Comparison of ENCODE assay signal across 9 mouse cellular contexts in the genomic region with DNA sequence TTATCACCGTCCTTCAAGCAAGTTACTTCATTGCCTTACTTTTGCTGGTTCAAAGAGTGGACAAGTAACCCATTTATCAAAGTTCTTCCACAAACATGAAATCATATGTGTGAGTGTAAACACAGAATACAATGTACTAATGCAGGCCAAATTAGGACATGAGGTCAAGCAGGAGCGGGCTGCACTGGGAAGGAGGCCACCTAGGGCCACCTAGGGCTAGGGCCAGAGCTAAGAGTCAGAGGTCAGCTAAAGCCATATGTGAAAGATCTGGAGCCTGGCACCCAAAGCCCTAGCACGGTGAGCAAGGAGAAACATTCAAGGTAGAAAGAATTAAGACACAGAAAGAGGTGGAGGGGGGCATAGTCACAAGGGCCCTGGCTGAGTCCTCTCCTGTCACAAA. TPM values are rescaled to one million over a fixed set of nuclear protein-coding genes. Genes with fewer than 3 reads are reported as not detected.
DNase-seq lines count a peak whose midpoint lies in the region; ATAC-seq and TF ChIP-seq lines count a peak whose summit lies in the region.
"Had no signal": no experiment of that assay in that cellular context is flagged by ENCODE, and none has a peak within 500 bp of the region (broad histone marks: within the 10 kb centered on the region; RNA-seq: fewer than 3 reads in every experiment).

No protein-coding gene starts in this region.

- TF ChIP-seq CTCF in intestine, postnatal 0 days (IDR thresholded peaks at IDR 0.05; ENCODE audit: low read depth), result no peak

- 80% methylated on average over 3 of the region's 3 CpGs for WGBS in intestine, embryonic 14.5 days
- 82% methylated on average over 3 of the region's 3 CpGs for WGBS in intestine, postnatal 0 days
- 73% methylated on average over 3 of the region's 3 CpGs for WGBS in embryonic facial prominence, embryonic 15.5 days
- 88% methylated on average over 3 of the region's 3 CpGs for WGBS in liver, embryonic 15.5 days (ENCODE audit: insufficient replicate concordance)

- H3K27me3 ChIP-seq in intestine, embryonic 14.5 days (replicated peaks; ENCODE audit: control insufficient read depth, insufficient read depth, low read length), result no peaks in the 10 kb centered on the region
- H3K27me3 ChIP-seq in intestine, postnatal 0 days (replicated peaks; ENCODE audit: control insufficient read depth, insufficient read depth, low read length), result no peaks in the 10 kb centered on the region
- no peaks in the 10 kb centered on the region for H3K27me3 ChIP-seq in embryonic facial prominence, embryonic 15.5 days
- no peaks in the 10 kb centered on the region for H3K27me3 ChIP-seq in liver, embryonic 15.5 days

- no peak overlapping the region for H3K9ac ChIP-seq in intestine, embryonic 14.5 days (ENCODE audit: low read length)
- no peak overlapping the region for H3K9ac ChIP-seq in intestine, postnatal 0 days (ENCODE audit: low read depth, low read length)
- no peak overlapping the region for H3K9ac ChIP-seq in embryonic facial prominence, embryonic 15.5 days
- 0 out of 2 replicates have a peak overlapping the region, but pooled peaks have one; percentile 27 for H3K9ac ChIP-seq in liver, embryonic 15.5 days

- H3K4me2 ChIP-seq in intestine, embryonic 14.5 days (ENCODE audit: low read length), result peak overlapping the region; percentile 95; the same call in 1 of the 2 replicates
- H3K4me2 ChIP-seq in intestine, postnatal 0 days (replicated peaks; ENCODE audit: low read depth), result no peak overlapping the region
- peak overlapping the region; percentile 68; the same call in 1 of the 2 replicates for H3K4me2 ChIP-seq in embryonic facial prominence, embryonic 15.5 days (replicated peaks)
- peak overlapping the region; percentile 97 for H3K4me2 ChIP-seq in liver, embryonic 15.5 days

- H3K9me3 ChIP-seq in intestine, embryonic 14.5 days (ENCODE audit: control insufficient read depth, low read length), result no peaks in the 10 kb centered on the region
- H3K9me3 ChIP-seq in intestine, postnatal 0 days (ENCODE audit: control insufficient read depth), result no peaks in the 10 kb centered on the region
- H3K9me3 ChIP-seq in embryonic facial prominence, embryonic 15.5 days (replicated peaks), result no peaks in the 10 kb centered on the region
- H3K9me3 ChIP-seq in liver, embryonic 15.5 days (replicated peaks), result no peaks in the 10 kb centered on the region

- no peak for ATAC-seq in intestine, embryonic 14.5 days (replicated peaks; ENCODE audit: low FRiP score, low TSS enrichment, low read depth)
- no peak for ATAC-seq in intestine, postnatal 0 days
- no peak for ATAC-seq in embryonic facial prominence, embryonic 15.5 days (ENCODE audit: insufficient number of reproducible peaks, low FRiP score, low TSS enrichment, low read depth)
- ATAC-seq in liver, embryonic 15.5 days (ENCODE audit: insufficient read depth), result no peak
- ATAC-seq: inflammation-experienced regulatory T-cells, adult 6 months had no signal

- peaks cover 48% of the 10 kb centered on the region for H3K36me3 ChIP-seq in intestine, embryonic 14.5 days (ENCODE audit: control insufficient read depth, insufficient read depth, low read length)
- peaks cover 40% of the 10 kb centered on the region for H3K36me3 ChIP-seq in intestine, postnatal 0 days (ENCODE audit: control insufficient read depth, insufficient read depth)
- H3K36me3 ChIP-seq in embryonic facial prominence, embryonic 15.5 days, result peaks cover 45% of the 10 kb centered on the region
- peaks cover 48% of the 10 kb centered on the region for H3K36me3 ChIP-seq in liver, embryonic 15.5 days (replicated peaks)

- peak; percentile 51 for DNase-seq in cerebellum, adult 11-12 months
- DNase-seq in cerebellum, postnatal 14 days, result no peak
- DNase-seq in intestine, embryonic 14.5 days (ENCODE audit: low spot score), result no peak
- no peak for DNase-seq in layer of hippocampus, adult 11-12 months (ENCODE audit: low spot score)
- no peak for DNase-seq in natural killer cell, adult 2 months (ENCODE audit: low spot score in 2 of 2)

- H3K4me1 ChIP-seq in intestine, embryonic 14.5 days (replicated peaks; ENCODE audit: control insufficient read depth, insufficient read depth, low read length), result peaks cover 18% of the 10 kb centered on the region
- peaks cover 4% of the 10 kb centered on the region; the same call in 1 of the 2 replicates for H3K4me1 ChIP-seq in intestine, postnatal 0 days (replicated peaks; ENCODE audit: control insufficient read depth, insufficient read depth, low read length)
- peaks cover 25% of the 10 kb centered on the region for H3K4me1 ChIP-seq in embryonic facial prominence, embryonic 15.5 days
- peaks cover 45% of the 10 kb centered on the region for H3K4me1 ChIP-seq in liver, embryonic 15.5 days (replicated peaks)

- H3K4me3 ChIP-seq in intestine, embryonic 14.5 days (ENCODE audit: low read depth, low read length), result no peak overlapping the region
- no peak overlapping the region for H3K4me3 ChIP-seq in intestine, postnatal 0 days (ENCODE audit: low read depth, low read length)
- H3K4me3 ChIP-seq in embryonic facial prominence, embryonic 15.5 days (replicated peaks), result 0 out of 2 replicates have a peak overlapping the region, but pooled peaks have one; percentile 89
- H3K4me3 ChIP-seq in liver, embryonic 15.5 days (replicated peaks), result peak overlapping the region; percentile 88; the same call in 1 of the 2 replicates

- no peak overlapping the region for H3K27ac ChIP-seq in intestine, embryonic 14.5 days (ENCODE audit: low read depth)
- H3K27ac ChIP-seq in intestine, postnatal 0 days (ENCODE audit: low read depth, low read length), result no peak overlapping the region
- H3K27ac ChIP-seq in embryonic facial prominence, embryonic 15.5 days (replicated peaks), result no peak overlapping the region
- no peak overlapping the region for H3K27ac ChIP-seq in liver, embryonic 15.5 days (replicated peaks)

RNA-seq across cellular contexts. Expression of a gene that starts 2.3 kb away (rescaled TPM):
- polyA plus RNA-seq in intestine, embryonic 14.5 days (2014; fragmentation: Nextera tagmentation; extraction: Ambion mirVana), result 23.9 and 27.8 TPM in 2 replicates
- polyA plus RNA-seq in intestine, postnatal 0 days (2015; fragmentation: Nextera tagmentation; extraction: Ambion mirVana), result 8.7 and 9.7 TPM in 2 replicates
- 21.4 and 25.2 TPM in 2 replicates for polyA plus RNA-seq in embryonic facial prominence, embryonic 15.5 days (2015; fragmentation: Nextera tagmentation; extraction: Ambion mirVana)
- polyA plus RNA-seq in liver, embryonic 15.5 days (2015; fragmentation: Nextera tagmentation; extraction: Ambion mirVana), result 7.2 and 7.4 TPM in 2 replicates

RNA-seq across cellular contexts. Expression of a gene that starts 29.4 kb away (rescaled TPM):
- polyA plus RNA-seq in intestine, embryonic 14.5 days (2014; fragmentation: Nextera tagmentation; extraction: Ambion mirVana), result 237 and 260 TPM in 2 replicates
- 164 and 166 TPM in 2 replicates for polyA plus RNA-seq in intestine, postnatal 0 days (2015; fragmentation: Nextera tagmentation; extraction: Ambion mirVana)
- 265 and 267 TPM in 2 replicates for polyA plus RNA-seq in embryonic facial prominence, embryonic 15.5 days (2015; fragmentation: Nextera tagmentation; extraction: Ambion mirVana)
- 151 and 159 TPM in 2 replicates for polyA plus RNA-seq in liver, embryonic 15.5 days (2015; fragmentation: Nextera tagmentation; extraction: Ambion mirVana)

RNA-seq across cellular contexts. Expression of a gene that starts 38.5 kb away (rescaled TPM):
- 24.1 and 24.8 TPM in 2 replicates for polyA plus RNA-seq in intestine, embryonic 14.5 days (2014; fragmentation: Nextera tagmentation; extraction: Ambion mirVana)
- 10.5 and 11.6 TPM in 2 replicates for polyA plus RNA-seq in intestine, postnatal 0 days (2015; fragmentation: Nextera tagmentation; extraction: Ambion mirVana)
- 24.3 and 29.0 TPM in 2 replicates for polyA plus RNA-seq in embryonic facial prominence, embryonic 15.5 days (2015; fragmentation: Nextera tagmentation; extraction: Ambion mirVana)
- 8.7 and 10.3 TPM in 2 replicates for polyA plus RNA-seq in liver, embryonic 15.5 days (2015; fragmentation: Nextera tagmentation; extraction: Ambion mirVana)

RNA-seq across cellular contexts. Expression of a gene that starts 59.1 kb away (rescaled TPM):
- polyA plus RNA-seq in intestine, embryonic 14.5 days (2014; fragmentation: Nextera tagmentation; extraction: Ambion mirVana), result 9.7 and 10.1 TPM in 2 replicates
- 2.6 and 3.9 TPM in 2 replicates for polyA plus RNA-seq in intestine, postnatal 0 days (2015; fragmentation: Nextera tagmentation; extraction: Ambion mirVana)
- polyA plus RNA-seq in embryonic facial prominence, embryonic 15.5 days (2015; fragmentation: Nextera tagmentation; extraction: Ambion mirVana), result 8.7 and 11.0 TPM in 2 replicates
- polyA plus RNA-seq in liver, embryonic 15.5 days (2015; fragmentation: Nextera tagmentation; extraction: Ambion mirVana), result 1.3 and 1.5 TPM in 2 replicates

Comparison
In these comparisons a context has a peak if more than half of its experiments do, and no peak if none do; other contexts are left out.
1. H3K4me3 ChIP-seq: peak in embryonic facial prominence, embryonic 15.5 days (single experiment) and liver, embryonic 15.5 days (single experiment); none in intestine, embryonic 14.5 days (single experiment) and intestine, postnatal 0 days (single experiment).